Mouse (Mus musculus) right cerebral cortex, postnatal 10 days (tissue): ENCODE measurements around the gene Rnf186.
"Not testable (repeated sequence)": the region's sequence is repeated elsewhere in the genome, so short reads cannot be mapped to it uniquely, and the experiment has no call there.

Experiments
- DNase-seq, 2 experiments: peaks; one replicate each; pipeline ENCODE4 v3.0.0; 2021; ENCODE audit warnings: low spot score in 2 of 2

The Rnf186 gene

DNA sequence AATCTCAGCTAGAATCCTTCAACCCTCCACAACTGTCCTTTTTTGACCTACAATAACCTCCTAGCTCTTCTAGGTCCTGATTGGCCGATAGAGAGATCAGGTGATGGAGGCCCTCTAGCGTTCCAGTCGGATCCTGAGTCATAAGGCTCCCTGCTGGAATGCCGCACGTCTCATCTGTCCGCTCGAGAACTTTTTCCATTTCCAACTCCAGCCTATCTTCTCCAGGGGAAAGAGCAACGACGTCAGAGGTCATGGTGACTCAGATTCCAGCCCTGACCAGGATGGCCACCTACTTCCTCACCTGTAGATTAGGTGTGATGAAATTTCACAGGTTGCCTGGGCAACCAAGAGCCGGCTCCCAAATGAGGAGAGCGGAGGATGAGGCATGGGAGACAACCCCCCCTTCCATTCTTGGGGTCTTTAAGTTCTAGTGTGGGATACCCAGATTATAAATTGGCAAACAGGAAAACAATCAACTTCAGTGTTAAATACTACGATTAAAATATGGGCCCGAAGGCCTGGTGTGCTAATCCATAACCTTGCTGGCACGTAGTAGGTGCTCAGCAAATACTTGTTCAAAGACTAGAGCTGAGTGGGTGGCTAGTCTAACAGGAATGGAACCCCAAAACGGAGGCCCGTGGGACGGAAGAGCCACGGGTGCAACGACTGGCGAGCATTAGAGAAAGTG is 5.4 kb downstream of the Rnf186 start:
- peak in 1 of 2 experiments; percentile 48 for DNase-seq

DNA sequence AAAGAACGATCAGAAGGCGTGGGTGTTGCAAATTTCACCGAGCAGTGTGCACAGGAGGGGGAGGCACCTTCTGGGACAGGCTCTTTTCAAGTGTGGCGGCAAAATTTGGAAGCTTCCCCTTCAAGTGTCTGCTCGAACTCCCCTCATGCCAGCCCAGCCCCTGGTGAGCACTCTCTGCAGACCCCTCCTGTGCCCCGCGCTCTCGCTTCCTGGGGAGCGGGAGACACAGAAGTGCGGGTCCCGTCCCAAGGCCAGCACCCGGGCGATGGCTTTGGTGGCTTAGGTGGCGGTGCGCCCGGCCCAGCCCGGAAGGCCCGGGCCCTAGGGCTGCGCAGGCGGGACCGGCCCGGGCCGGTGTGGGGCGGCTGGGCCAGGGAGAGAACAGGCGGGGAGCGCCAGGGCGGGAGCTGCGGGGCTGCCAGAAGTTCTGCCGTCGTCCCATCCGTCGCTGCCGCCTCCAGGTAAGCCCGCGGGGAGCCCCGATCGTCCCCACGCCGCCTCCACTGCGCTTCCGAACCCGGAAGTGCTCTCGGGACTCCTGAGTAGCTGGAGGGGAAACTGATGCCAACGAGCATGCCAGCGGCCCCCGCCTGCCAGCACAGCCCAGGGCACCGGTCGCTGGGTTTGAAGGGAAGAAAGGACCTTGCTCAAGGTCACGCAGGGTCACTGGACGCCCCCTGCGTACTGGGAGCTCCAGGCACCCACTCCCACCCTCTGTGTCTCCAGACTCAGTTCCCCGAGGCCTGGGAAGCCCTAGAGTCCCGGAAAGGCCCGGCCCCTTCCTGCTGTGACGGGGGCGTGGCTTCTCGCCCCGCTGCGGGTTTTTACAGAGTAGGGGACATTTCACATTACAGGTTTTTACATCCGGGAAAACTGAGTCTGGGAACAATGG is 6.2 kb downstream of the Rnf186 start, which contains the start of gene Tmco4:
Gene Tmco4 (plus strand): TSS at position 62 of the 892 bp plus-strand sequence.
- peak; percentile 59 to 64 for DNase-seq

DNA sequence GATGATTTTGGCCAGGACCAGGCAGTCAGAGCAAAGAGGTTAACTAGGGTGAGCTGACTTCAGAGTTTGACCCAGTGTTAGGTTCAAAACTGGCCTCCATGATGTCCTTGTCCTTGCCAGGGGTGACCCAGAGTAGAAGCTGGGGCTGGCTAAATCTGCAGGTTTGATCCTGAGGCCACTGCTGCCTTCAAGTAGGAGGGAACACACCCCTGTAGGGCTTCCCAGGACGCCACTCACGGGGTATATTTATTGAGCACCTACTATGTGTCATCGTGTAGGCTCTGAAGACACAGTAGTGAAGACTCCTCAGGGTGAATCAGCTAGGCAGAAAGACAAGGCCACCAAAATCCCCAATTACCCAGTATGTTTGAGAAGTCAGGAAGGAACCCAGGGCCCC is 6.8 kb downstream of the Rnf186 start:
- no peak for DNase-seq

DNA sequence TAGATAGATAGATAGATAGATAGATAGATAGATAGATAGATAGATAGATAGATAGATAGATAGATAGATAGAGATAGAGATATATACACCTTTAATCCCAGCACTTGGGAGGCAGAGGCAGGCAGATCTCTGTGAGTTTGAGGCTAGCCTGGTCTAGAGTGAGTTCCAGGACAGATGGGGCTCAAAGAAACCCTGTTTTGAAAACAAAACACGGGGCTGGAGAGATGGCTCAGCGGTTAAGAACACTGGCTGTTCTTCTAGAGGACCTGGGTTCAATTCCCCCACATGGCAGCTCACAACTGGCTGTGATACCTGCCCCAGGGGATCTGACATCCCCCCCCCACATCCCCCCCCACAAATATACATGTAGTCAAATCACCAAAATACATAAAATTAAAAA is 7.6 kb downstream of the Rnf186 start:
- DNase-seq = not testable (repeated sequence)

DNA sequence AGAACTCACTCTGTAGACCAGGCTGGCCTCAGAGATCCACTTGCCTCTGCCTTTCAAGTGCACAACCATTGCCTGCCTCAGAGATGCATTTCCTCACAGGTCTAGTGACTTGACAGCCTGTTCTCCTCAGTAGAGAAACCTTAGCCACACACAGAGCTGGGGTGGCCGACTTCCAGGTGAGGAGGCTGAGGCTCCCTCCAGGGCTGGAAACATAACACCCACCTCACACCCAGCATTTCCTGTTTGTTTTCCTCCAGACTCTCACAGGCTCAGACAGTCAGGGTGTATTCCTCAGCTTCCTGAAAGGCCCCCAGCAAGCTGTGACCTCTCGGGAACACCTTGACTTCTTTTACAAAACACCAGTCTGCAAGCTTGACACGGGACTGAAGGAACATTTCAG is 8.3 kb downstream of the Rnf186 start:
- DNase-seq = no peak

DNA sequence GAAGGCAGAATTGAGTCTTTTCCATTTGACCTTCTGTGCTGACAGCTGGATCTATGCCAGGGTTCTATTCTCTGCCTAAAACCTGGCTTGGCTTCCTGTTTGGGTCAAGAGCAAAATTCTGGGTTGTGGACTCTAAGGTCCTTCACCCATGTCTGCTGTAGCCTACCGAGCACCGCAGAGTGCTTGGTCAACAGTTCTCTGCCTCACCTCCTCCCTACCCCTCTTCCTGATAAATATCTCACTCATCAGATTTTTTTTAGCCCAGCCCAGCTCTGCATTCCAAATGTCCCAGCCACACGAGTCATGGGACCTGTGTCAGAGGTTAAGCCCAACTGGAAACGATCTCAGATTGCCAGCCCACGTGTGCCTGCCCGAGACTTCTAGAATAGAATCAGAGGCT is 9.1 kb downstream of the Rnf186 start:
- DNase-seq = no peak

DNA sequence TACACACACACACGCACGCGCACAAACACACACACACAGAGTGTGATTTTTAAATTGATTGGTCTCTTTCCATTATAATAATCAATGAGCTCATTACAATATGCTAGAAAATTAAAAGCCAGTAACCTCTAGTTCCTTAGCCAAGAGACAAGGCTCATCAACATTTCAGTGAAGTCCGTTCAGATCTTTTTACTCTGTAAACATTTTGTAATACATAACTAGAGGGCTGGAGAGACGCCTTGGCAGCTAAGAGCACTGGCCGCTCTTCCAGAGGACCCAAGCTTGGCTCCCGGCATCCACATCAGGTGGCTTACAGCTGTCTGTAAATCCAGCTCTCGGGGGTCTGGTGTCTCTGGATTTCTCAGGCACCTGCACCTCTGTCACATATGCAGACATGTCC is 13.1 kb downstream of the Rnf186 start:
- no peak for DNase-seq

DNA sequence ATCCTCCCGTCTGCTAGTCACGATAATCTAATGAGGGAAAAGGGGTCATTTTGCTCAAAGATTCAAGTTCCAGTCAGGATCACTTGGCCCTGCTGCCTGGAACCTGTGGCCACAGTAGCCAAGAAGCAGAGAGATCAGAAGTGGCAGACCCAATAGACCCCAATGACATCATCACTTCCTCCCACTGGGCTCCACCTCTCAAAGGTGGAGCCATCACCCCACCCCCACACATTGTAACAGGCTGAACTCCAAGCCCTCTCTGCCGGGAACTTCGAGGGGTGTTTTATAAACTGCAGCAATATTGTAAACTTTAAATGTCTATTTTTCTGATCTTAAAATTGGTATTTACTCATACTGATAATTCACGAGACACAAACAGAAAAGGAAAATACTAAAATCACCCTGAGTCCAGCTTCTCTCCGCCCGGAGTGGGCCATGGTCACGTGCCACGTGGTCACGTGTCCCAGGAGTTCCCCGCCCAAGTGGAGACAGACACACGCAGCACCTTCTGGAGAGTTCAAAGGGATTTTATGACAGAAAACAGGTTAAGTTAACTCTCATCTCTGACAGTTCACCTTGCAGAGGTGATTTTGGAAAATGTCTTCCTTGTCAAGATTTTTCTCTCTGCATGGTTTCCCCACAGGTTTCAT is 14.0 kb downstream of the Rnf186 start:
- no peak for DNase-seq

DNA sequence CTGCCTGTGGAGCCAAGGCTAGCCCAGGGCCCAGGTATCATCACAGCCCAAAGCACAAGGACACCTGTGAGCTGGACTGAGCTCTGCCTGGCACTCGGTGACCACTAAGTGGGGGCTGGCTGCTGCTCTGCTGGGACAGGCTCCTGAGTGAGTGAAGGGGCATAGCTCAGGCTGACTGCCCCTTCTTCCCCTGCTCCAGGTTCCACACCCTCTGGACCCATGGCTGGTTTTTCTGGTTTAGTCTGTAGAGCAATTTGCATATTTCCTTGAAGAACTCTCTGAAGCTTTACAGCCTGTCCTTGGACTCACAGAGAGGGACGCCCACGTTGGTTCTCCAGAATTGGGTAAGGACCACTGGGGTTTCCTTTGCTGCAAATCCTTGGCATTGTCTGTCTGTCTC is 16.5 kb downstream of the Rnf186 start:
- no peak for DNase-seq

DNA sequence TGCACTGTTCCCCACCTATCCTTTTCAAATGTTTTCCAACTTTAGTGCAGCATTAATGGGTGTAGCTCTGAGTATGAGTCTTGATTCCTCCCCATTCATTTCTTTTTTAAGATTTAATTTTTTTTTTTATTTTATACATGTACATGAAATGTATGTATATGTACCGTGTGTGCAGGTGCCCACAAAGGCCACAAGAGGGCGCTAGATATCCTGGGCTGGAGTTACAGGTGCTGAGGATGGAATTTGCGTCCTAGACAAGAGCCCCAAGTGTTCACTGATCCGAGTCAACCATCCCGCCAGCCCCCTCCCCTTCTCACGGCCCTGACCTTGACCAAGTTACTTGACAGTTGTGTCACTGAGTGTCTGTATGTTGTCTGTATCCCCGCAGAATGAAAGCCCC is 17.8 kb downstream of the Rnf186 start:
- no peak for DNase-seq

DNA sequence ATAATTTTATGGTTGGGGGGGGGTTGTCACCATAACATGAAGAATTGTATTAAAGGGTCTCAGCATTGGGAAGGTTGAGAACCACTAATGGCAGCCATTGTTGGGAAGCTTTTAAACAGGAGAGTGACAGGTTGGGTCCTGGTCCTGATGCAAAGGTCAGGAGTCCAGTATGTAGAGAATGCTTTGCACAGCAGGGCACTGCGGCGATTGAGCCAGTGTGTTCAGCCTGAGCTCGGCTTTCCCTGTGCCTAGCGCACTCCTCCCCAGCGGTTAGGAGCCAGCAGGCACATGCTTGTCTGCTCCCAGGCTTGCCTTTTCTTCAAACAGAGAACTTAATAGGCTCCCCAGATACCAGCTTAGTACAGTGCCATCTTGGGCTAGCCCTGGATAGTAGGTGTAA is 19.4 kb downstream of the Rnf186 start:
- no peak for DNase-seq

DNA sequence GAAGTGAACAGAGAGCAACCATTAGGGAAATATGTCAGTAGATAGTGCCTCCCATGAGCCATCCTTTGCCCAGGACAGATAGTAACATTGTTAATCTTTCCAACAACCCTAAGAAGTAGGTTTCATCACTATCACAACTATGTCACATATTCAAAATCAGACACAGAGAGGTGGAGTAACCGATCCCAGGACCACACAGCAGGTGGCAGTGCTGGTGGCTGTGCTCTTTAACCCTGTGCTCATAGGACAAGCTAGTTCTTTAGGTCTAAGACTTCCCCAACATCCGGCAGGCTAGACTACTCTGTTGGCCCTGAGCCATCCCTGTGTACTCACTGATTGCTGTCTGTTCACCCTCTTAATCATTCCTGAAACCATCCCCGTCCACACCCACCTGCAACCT is 27.5 kb downstream of the Rnf186 start:
- DNase-seq = no peak

DNA sequence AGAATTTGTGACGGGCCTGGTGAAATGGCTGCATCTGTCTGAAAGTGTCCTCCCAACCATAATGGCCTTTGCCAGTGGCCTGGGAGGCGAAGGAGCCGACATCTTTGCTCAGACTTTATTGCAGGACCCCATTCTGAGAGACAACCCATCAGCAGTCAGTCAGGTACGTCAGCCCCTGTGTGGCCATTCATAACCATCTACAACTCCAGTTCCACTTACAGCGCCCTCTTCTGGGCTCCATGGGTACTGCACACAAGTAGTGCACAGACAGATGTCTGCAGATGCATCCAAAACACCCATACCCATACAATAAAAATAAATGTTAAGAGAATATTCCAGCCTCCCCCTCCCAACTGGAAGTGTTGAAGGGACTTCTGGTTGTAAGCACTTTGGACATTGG is 29.5 kb downstream of the Rnf186 start:
- no peak for DNase-seq

DNA sequence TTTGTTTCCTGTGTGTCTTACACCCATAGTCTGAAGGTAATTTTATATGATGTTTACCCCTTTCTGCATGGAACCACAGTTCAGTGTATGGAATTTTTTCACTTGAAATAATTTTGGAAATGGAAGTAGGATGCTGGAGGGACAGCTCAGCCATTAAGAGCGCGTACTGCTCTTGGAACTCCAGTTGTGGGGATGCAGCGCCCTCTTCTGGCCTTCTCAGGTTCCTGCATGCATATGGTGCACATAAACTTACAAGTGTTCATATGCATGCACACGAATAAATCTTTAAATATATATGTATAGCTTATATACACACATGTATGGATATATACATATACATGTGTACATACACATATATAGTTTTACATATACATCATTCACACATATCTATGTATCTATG is 30.2 kb downstream of the Rnf186 start:
- no peak for DNase-seq

DNA sequence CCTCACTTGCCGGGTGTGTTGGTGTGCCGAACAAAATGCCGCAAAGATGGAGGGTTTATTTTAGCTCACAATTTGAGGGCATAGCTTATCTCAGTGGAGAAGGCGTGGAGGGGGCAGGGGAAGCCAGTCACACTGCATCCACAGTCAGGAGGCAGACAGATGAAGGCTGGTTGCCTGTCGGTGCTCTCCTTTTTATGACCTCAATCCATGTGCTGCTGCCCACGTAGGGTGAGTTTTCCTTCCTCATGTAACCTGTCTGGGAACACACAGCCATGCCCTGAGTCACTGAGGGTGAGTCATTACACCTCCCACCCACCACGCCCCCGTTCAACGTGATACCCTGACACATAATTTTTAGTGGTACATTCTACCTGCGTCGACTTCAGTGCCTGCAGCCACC is 31.7 kb downstream of the Rnf186 start:
- no peak for DNase-seq

DNA sequence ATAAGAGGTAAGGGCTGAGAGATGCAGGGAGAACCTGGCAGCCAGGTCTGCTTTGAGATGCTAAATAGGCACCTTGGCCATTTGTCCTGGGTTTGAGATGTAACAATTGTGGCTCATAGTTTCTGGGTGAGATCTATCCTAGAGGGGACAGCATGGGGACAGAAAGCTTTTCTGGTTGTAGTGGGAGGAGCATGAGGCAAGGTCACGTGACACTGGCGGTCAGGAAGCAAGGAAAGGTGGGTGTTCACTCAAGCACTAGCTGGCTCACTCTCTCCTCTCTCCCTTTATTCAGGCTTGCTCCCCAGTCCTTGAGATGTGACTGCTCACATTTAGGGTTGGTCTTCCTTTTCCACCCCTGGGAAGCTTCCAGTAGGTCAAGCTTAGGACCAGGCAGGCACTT is 34.1 kb downstream of the Rnf186 start:
- DNase-seq = no peak

DNA sequence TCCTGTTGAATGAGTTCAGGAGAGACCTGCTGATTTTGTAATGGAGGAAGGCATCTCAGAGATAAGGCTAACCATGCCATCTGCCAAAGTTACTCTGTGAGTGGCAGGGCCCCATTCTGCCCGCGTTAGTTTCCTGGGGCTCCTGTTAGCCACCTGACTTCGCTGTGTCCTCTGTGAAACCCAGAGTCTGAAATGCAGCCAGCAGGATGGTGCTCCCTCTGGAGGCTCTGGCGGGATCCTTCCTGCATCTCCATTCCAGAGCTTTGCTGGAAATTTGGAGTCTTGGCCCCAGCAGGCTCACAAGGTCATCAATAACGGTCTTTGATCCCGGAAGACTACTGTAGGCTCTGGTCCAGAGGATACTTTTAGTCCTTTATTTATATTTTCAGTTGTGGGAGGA is 34.5 kb downstream of the Rnf186 start:
- peak in 1 of 2 experiments; percentile 47 for DNase-seq

DNA sequence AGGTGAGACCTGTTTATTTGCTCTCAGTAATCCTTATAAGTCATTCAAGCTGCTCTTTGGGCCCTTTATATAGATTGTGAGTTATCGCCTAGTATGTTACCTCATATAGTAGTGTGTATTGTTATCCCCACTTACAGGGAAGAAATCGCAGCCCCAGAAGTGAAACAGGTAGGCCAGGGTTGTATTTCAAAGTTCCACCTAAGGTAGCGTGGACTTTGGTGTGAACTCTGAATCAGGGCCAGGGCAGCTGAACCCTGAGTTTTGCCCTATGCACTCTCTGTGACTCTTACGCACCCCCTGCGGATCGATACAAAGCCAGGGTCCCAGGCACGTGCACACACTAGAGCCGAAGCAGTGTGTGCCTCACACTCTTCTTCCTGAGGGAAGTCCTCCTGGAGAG is 37.2 kb downstream of the Rnf186 start:
- no peak for DNase-seq

DNA sequence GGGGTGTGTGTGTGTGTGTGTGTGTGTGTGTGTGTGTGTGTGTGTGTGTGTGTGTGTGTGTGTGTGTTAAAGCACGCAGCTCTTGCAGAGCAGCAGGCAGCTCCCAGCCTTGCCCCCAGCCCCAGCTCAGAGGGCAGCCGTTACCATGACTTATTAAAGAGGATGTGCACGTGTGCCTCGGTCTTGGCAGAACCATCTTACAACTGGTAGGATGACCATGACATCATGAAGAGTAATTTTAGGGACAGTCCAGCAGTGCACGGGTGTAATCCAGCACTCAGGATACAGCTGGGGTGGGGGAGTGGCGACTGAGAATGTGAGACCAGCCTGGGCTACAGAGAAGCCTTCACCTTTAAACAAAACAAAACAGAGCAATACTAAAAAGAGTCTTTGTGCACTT is 38.3 kb downstream of the Rnf186 start:
- no peak for DNase-seq

DNA sequence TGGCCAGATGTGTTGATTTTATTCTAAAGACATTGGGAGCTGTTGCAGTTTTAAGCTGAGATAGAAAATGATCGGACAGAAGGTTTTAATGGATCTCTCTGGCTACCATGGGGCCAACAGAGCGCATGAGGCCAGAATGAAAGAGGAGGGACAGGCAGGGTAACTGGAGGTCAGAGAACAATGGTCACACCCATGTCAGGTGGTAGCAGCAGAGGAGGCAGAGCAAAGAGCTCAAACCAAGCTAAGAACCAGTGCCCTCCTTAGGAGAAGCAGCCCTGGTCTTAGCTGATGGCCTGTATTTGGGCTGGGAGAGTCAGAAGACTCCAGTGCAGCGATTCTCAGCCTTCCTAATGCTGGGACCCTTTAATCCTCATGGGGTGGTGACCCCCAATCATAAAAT is 40.4 kb downstream of the Rnf186 start:
- DNase-seq = no peak

DNA sequence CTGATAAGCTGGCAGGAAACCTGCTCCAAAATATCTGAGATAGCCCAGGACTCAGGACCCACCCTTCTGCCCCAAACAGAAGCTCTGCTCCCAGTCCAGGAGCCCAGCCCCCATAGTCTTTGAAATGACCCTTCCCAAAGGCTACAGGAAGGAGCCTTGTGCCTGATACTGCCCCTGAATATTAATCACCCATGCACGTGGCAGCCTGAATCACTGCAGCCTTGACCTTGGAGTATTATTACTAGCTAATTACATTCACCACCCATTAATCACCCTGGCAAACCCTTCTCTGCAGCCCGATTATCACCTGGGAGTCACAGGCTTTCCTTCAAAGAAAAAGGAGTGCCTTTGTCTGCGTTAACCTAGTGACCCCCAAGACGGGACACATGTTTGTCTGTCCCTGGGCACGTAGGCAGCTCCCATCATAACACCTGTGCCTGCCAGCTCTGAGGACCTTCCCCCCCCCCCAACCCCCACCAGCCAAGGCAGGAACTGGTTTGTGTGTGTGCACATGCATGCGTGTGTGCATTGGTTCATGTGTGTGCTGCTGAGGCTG is 41.1 kb downstream of the Rnf186 start:
- no peak for DNase-seq

DNA sequence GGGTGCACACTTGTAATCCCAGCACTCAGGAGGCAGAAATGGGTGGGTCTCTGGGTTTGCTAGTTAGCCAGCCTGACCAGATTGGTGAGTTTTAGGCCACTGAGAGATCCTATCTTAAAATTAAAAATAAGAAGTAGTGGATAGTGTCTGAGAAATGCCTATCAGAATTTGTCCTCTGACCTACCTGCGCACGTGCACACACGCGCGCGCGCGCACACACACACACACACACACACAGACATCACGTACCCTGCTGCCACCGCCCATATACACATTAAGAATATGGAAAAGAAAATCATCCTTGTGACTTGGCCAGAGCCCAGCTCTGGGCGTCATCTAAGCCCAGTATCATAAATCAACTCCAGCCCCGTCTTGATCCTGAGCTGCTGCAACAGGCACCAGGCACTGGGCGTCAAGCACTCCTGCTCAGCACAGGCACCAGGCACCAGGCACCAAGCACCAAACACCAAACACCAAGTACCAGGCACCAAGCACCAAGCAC is 44.3 kb downstream of the Rnf186 start:
- no peak for DNase-seq
